Mouse (Mus musculus) left cerebral cortex, postnatal 14 days (tissue): ENCODE data around the gene Gm4869. TPM values are rescaled to one million over a fixed set of nuclear protein-coding genes. Genes with fewer than 3 reads are reported as not detected.
"Not testable (repeated sequence)": the region's sequence is repeated elsewhere in the genome, so short reads cannot be mapped to it uniquely, and the experiment has no call there.

Experiments used
- DNase-seq, 2 experiments: peaks; one replicate each; pipeline ENCODE4 v3.0.0; 2021 to 2022; ENCODE audit warnings: low spot score in 2 of 2, mixed read lengths in 1 of 2
- intact Hi-C: fragments of 180-260 bp; cut with DNase I; formaldehyde crosslinking; loops from one replicate; pipeline ENCODE4 v1.15.1; 2025
- long read RNA-seq, 2 experiments: library from polyadenylated mRNA; stranded (forward); transcript quantifications; one replicate each; pipeline ENCODE4 v2.0.0; 2021
- total RNA-seq, 2 experiments: library from RNA; stranded (reverse); gene quantifications; 2 replicates each; pipeline ENCODE4 v1.2.3; 2021

Gm4869 gene
- total RNA-seq, result not detected
- long read RNA-seq, experiment 1, result 0 reads
- long read RNA-seq, experiment 2, result 0 reads

GRCm38 (mm10) chr5:140445345-140445744 lies at the start of gene Gm4869:
Gene Gm4869, plus strand, starts transcription at chr5:140445645.
- intact Hi-C loops, result no loop called here
- no peak for DNase-seq

- DNase-seq, result peak in 1 of 2 experiments; percentile 32
- intact Hi-C loops, result no loop called here
Observed at GRCm38 (mm10) chr5:140396166-140396940, 49.1 kb upstream of the Gm4869 start.

GRCm38 (mm10) chr5:140402640-140403270 lies 42.7 kb upstream of the Gm4869 start:
- no peak for DNase-seq
- intact Hi-C loops, result loop anchor here (5.0 kb wide), 1 partner anchor 55 kb away; no protein-coding TSS in a partner anchor

GRCm38 (mm10) chr5:140405126-140405525 lies 40.3 kb upstream of the Gm4869 start:
- intact Hi-C loops, result no loop called here
- no peak for DNase-seq

GRCm38 (mm10) chr5:140406666-140407065 lies 38.8 kb upstream of the Gm4869 start:
- intact Hi-C loops, result no loop called here
- no peak for DNase-seq

- no peak for DNase-seq
- intact Hi-C loops, result no loop called here
Observed at GRCm38 (mm10) chr5:140408801-140409200, 36.6 kb upstream of the Gm4869 start.

- peak; percentile 49 to 68 for DNase-seq
- intact Hi-C loops, result loop anchor here (5.0 kb wide), 1 partner anchor 574 kb away; no protein-coding TSS in a partner anchor
Observed at GRCm38 (mm10) chr5:140411339-140411738, 34.1 kb upstream of the Gm4869 start.

GRCm38 (mm10) chr5:140414647-140415046 lies 30.8 kb upstream of the Gm4869 start:
- intact Hi-C loops, result loop anchor here (5.0 kb wide), 3 partner anchors 77 to 577 kb away; partner anchors contain the start of gene Chst12

GRCm38 (mm10) chr5:140418106-140418488 lies 27.3 kb upstream of the Gm4869 start:
- peak in 1 of 2 experiments; percentile 26 for DNase-seq
- intact Hi-C loops, result loop anchor here (5.0 kb wide), 2 partner anchors 81 to 89 kb away; partner anchors contain the start of gene Chst12

More at GRCm38 (mm10) chr5:140414647-140415046, 30.8 kb upstream of the Gm4869 start:
- no peak for DNase-seq

- intact Hi-C loops, result loop anchor here (5.0 kb wide), 2 partner anchors 81 to 89 kb away; partner anchors contain the start of gene Chst12
- DNase-seq, result peak; percentile 89 to 91
Observed at GRCm38 (mm10) chr5:140418489-140419441, 26.7 kb upstream of the Gm4869 start, which contains the start of gene Eif3b. Gene Eif3b, plus strand, starts transcription at chr5:140419328.

- intact Hi-C loops, result loop anchor here (5.0 kb wide), 2 partner anchors 82 to 88 kb away; partner anchors contain the start of gene Chst12
- peak in 1 of 2 experiments; percentile 19 for DNase-seq
Observed at GRCm38 (mm10) chr5:140419442-140420080, 25.9 kb upstream of the Gm4869 start.

- intact Hi-C loops, result no loop called here
- no peak for DNase-seq
Observed at GRCm38 (mm10) chr5:140420616-140421015, 24.8 kb upstream of the Gm4869 start.

- intact Hi-C loops, result no loop called here
- DNase-seq, result no peak
Observed at GRCm38 (mm10) chr5:140425016-140425783, 20.2 kb upstream of the Gm4869 start.

- intact Hi-C loops, result loop anchor here (5.0 kb wide), 1 partner anchor 98 kb away; no protein-coding TSS in a partner anchor
- DNase-seq, result not testable (repeated sequence)
Observed at GRCm38 (mm10) chr5:140439117-140439516, 6.3 kb upstream of the Gm4869 start.

GRCm38 (mm10) chr5:140441406-140441805 lies 4.0 kb upstream of the Gm4869 start:
- intact Hi-C loops, result no loop called here
- no peak for DNase-seq

- intact Hi-C loops, result no loop called here
- DNase-seq, result no peak
Observed at GRCm38 (mm10) chr5:140444012-140444411, 1.4 kb upstream of the Gm4869 start.

GRCm38 (mm10) chr5:140446054-140446453 lies 609 bp downstream of the Gm4869 start:
- intact Hi-C loops, result no loop called here
- no peak for DNase-seq

GRCm38 (mm10) chr5:140454488-140454887 lies 9.0 kb downstream of the Gm4869 start:
- intact Hi-C loops, result no loop called here
- no peak for DNase-seq
